Mouse (Mus musculus) hindlimb bud, embryonic 11.5 days (tissue): Measurements from ENCODE around the gene Cmtm8.

Source experiments
- DNase-seq: peaks from one replicate; pipeline ENCODE4 v3.0.0-alpha.2; 2012; ENCODE audit warnings: low read depth, low spot score; ENCODE audit errors: extremely low spot score

Cmtm8 gene

DNA sequence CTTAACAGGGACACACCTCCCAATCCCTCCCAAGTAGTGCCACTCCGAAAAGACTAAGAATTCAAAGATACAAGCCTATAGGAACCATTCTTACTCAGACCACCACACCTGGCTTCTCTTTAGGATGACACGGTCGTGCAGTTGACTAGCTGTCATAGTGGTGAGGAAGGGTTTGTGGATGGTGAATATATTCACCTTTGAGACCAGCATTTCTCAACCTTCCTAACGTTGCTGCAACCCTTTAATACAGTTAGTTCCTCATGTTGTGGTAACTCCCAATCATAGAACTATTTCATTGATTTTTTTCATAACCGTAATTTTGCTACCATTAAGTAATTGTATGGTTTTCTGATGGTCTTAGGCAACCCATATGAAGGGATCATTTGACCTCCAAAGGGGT is 56.8 kb downstream of the Cmtm8 start:
- DNase-seq = no peak

DNA sequence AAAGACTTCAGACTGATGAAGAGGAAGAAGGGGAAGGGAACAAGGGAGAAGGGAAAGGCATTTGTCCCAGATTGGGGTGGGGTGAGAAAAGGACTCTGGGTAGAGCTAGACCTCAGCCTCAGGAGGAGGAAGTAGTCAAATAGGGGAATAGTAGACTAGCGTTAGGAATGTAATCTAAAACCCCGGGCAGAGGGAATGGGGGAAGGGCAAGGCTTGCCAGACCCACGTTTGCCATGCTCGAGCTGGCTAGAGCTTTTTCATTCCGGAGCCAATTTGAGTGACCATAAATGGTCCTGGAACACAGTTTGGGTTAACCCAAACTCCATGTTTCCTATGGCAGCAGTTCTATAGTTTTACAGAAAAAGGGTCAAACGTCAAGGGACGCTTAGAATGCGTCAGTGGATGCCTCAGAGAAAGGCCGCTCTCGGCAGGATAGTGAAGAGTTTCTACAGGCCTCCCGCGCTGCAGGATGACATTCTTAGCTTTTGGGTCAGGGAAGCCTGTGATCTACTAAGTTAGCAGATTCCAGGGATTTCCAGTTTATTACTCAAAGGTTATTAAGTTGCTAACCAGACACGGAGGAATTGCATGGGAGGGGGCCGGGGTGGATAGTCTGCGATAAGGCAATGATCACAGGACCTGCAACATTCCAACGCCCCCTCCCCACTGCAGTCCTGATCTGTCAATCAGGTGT is 58.4 kb downstream of the Cmtm8 start:
- no peak for DNase-seq

DNA sequence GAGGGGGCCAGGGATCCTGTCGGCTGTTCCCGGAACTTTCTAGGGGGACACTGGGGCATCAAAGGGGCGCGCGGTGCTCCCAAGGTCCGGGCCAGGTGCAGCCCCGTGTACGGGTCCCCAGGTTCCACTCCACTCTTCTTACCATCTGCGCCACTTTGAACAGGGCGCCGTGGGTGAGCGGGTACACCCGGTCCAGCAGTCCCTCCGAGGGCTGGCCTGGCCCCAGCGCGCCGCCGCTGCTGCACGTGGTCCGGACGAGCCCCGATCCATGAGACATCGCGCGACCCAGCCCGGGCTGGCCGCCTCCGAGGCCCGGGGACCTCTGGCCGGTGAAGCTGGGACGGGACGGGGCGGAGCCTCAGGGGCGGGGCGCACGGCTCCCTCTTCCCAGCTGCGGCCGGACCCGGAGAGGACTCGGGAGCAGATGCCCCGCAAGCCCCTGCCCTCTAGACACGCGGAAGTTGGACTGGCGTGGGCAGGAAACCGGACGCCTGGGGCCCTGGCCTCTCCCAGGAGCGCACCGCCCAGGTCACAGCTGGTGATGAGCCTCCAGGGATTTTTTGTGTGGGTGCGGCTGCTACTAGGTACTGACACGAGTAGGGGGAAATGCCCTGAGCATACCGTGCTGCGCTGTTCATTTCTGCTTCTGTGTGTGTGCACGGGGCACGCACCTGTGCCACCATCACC is 62.3 kb downstream of the Cmtm8 start, which contains the start of gene Cmtm7:
Gene Cmtm7, minus strand, starts transcription at position 331 of the 687 bp plus-strand sequence.
- no peak for DNase-seq

DNA sequence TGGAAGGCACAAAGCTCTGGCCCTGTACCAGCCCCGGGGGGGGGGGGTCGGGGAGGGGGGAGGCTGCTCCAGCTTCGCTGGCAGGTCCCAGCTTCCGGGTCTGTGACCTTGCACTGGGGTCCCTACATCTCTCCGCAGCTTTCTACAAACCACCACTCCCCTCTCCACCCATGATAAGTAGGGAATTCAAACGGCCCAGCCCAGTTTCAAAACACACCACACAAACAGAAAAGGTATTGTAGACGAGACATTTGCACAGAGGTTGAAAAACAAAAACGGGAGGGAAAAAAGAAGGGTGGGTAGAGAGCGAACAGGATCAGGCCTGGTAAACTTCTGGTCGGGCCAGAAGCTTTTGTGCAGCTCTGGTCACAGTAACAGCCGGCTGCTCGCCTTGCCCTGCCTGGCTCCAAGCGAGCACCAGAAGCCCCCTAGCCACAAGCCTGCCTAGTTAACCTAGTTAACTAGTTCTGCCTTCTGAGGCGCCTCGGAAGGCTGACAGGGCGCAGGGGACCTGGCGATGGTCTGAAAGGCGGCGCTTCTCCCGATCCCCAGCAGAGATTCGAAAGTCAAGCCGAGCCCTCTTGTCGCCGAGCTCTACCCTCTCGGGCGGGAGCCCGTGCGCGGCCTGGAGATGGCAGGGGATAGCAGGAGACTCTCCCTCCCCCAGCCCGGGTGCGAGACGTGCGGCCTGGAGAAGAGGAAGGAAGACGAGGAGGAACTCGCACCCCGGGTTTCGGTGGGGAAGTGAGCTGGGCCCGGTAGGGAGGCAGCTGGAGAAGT is 63.0 kb downstream of the Cmtm8 start:
- DNase-seq = no peak

DNA sequence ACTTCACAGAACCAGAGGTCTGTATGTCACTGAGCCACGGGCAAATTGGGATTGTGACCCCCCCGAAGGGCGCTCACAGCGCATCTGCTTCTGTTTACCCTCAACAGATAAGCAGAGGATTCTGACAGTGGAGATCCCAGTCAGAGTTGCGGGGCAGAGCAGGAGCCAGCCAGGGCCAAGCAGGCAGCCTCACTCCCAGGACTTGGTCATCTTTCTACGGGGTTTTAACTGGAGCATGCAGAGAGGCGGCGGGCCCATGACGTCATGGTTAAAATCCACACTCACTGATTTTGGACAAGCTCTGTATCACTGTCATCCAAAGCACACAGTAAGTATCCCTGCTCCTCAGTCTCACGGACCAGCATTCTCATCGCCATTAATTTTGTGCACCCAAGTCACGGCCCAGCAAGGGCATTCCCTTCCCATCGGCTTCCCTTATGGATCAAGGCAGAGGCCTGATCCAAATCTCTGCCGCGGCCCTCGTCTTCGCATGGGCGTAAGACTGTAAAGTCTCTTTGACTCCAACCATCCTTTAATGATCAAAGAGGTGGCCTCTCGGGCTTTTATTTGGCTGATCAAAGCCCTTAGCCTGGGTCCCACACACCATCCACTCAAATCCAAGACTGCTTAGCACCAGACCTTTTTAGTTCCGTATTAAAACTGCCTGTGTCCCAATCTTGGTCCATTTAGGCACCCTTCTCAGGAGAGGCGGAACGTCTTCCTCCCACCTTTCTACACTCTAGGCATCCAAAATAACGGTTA is 63.8 kb downstream of the Cmtm8 start:
- DNase-seq = no peak

DNA sequence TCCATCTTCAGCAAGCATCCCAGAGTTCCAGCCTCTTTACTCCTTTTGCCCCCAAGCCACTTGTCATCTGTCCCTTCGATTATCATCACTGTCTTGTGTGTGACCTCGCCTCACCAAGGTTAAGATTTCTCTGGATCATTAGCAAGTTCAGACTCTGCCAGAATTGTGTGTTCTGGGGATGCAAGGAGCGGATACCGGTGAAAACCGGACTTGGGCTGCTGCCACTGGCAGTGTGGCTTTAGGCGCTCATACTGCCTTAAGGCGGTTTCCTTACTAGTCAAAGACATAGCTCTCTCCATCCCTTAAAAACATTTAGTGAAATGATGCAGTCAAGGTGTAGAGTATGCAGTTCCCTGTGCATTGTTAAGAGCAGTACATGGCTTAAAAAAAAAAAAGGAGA is 65.1 kb downstream of the Cmtm8 start:
- DNase-seq = no peak

DNA sequence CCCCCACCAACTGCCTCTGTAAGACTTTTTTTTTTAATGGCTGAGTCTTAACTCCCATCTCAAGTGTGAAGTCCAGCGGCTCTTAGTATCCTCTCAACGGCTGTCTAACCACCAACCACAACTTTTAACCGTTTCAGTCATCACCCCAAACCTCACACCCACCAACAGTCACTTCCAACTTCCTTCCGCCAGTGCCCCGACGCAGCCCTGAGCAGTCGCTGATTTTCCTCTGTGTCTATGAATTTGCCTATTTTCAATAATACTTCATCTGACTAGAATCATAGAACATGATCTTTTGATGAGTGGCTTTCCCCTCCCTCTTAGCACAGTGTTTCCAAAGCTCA is 65.9 kb downstream of the Cmtm8 start:
- DNase-seq = no peak

DNA sequence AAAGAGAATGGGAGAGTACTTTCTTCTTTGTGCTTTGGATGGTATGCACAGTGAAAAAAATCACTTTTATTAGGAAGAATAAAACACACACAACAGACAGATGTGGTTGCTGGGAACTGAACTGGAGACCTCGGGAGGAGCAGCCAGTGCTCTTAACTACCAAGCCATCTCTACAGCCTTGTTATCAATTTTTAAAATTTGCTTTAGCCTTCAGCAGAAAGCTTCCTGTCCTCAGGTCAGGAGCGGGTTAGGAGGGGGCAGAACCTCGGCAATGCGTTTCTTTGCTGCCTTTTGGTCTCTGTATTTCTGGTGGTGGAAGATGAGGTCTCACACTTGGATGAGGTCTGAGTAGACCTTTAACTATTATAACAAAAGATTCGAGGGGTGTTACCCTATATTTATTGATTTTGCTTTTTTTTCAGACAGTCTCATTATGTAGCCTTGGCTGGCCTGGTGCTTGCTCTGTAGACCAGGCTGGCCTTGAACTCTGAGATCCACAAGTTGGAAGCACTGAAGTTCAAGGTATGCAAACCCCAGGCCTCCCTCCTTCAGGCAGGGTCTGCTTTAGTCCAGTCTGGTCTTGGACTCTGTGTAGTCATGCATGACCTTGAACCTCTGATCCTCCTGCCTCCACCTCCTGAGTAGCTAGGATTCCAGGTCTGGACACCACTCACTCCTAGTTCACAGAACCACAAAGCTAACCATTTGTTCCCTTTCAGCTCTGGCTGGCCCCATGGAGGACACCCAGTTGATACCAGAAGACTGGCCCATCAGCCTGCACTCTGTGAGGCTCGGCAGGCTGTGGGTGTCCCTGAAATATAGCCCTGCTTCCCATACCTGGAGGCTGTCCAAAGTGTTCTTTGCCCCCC is 66.5 kb downstream of the Cmtm8 start:
- DNase-seq = no peak

DNA sequence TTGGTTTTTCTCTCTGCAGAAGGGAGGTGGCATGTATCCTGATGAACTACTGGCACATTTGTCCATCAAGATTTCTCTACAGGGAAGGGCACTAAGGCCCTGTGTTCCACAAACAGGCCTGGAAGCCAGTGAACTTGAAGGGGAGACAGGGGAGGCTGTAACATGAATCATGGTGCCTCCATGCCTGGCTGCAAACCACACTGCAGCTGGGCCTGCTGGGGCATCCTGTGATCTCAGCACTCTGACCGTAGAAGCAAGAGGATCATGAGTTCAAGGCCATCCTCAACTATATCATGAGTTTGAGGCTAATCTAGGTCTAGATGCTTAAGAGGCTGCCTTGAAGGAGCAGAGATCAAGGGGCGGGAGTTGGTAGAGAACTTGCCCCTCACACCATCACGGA is 67.6 kb downstream of the Cmtm8 start:
- no peak for DNase-seq

DNA sequence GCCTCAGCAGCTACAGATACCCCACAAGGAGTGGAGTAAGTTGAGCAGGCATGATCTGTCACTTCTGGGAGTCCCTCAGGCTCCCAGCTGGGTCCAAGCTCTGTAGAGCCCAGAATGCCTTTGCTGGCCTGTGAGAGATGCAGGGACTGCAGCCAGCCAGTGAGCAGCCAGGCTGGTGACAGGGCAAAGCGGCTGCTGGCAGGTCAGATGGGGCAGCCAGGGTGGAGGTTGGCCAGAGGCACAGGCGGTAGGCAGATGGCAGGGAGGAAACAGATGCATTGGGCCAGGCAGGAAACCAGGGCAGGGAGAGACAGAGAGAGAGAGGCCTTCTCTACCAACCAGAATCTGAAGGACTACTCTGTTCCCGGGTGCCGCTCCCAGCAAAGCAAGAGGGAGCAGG is 68.7 kb downstream of the Cmtm8 start:
- no peak for DNase-seq

DNA sequence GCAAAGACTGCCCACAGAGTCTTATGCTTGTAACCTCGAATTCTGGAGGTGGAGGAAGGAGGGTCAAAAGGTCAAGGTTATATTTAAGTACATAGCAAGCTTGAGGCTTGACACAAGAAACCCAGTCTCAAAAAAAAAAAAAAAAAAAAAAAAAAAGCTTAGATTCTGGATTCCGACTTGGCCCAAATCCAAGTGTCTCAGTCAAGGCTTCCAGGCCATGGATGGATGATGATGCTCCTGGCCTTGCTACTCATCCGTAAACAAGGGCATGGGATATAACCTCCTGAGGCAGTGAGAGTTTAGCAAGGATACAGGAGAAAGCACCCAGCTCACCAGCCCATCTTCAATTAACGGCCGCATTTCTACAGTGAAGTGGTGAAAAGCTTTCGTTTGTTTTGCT is 69.3 kb downstream of the Cmtm8 start:
- DNase-seq = no peak

DNA sequence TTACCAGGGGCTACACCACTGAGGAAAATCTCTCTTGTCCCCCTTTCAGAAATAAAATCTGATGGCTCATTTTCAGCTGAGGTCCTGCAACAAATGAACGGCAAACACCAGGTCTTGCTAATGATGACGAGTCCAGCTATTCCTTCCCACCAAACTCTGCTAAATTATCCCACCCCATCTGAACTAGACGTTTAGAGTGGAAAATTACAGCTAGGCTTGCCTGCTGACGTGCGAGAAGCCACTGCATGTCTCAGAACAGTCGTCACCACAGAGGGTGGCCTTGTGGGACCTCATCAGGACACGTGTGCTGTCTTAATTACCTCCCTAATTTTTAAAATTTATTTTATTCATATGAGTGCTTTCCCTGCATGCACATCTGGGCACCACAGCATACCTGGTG is 72.4 kb downstream of the Cmtm8 start:
- DNase-seq = no peak

DNA sequence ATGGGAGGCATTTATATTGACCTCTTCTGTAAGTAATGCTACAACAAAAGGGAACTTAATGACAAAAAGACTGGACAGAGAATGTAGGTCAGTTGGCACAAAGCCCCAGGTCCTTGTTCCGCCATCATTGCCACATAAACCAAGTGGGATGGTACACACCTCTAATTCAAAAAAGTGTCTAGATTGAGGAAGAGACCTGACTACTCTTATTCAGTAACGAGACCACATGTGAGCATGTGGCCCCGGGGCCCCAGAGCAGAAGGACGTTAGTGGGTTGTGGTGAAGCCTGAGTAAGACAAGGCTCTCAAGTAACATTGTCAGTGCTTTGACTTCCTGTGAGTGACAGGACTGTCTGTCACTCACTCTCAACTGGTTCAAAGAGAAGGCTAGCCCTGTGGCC is 73.7 kb downstream of the Cmtm8 start:
- DNase-seq = no peak

DNA sequence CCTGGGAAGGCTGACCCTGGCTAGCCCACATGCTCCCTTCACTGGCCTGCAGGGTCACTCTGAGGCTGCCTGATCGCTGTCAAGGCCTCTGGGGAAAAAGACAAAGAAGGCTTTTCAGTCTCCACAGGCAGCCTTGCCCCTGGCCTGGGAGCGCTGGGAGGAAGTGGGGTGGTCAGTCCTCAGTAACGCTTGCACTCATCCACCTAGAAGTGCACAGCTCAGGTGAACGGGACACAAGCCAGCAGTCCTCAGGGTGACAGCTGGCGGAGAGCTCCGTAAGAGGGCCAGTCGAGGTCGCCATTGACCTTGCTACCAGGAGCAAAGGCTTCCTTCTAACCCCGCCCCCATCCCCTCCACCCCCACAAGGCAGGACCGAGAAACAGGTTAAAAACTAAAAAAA is 75.9 kb downstream of the Cmtm8 start:
- no peak for DNase-seq

DNA sequence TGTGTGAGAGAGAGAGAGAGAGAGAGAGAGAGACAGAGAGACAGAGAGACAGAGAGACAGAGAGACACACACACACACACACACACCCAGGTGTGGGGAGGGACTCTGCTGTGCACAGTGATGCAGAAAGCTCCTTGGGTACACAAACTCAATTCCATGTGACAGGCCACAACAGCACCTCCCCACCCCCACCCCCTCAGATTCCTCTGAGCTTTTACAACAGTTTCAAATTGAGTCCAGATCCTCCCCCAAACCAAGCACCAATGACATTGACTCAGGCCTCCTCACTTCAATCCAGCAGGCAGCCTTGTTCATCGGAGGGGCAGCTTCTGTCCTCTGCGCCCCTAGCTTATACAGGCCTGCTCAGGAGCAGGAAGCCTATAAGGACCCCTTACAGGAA is 76.4 kb downstream of the Cmtm8 start:
- DNase-seq = no peak

DNA sequence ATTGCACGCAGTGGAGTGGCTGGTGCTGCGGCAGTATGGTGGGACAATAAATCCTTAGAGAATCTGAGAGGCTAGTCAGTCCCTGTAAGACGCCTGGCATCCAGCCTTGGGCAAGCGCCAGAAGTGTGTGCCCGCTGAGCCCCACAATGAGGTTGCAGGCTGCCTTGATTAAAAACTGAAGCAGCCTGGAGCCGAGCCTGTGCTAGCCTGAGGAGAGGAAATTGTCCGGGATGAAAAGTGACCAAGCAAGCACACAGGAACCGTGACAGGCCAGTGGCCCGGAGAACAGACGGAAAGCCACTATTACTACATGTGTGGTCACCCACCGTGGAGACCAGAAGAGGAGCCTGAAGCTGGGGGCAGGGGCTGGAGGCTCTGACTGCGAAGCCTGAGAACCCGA is 76.9 kb downstream of the Cmtm8 start:
- no peak for DNase-seq

DNA sequence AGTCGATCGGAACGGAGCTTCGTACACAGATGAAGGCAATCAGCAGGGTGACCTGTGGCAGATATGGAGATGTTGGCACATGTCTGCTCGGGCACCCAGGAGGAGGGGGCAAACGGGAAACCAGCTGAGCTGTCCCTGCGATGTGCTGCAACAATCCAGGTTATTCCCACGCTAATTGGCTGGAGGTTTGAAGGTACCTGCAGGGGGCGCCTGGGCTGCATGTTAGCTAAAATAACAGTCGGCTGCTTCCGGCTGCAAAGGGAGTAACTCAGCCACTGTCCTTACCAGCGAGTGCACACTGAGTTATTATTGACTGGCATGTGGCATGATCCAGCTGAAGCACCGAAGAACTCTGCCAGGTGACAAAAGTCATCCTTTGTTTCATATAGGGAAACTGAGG is 80.6 kb downstream of the Cmtm8 start:
- no peak for DNase-seq

DNA sequence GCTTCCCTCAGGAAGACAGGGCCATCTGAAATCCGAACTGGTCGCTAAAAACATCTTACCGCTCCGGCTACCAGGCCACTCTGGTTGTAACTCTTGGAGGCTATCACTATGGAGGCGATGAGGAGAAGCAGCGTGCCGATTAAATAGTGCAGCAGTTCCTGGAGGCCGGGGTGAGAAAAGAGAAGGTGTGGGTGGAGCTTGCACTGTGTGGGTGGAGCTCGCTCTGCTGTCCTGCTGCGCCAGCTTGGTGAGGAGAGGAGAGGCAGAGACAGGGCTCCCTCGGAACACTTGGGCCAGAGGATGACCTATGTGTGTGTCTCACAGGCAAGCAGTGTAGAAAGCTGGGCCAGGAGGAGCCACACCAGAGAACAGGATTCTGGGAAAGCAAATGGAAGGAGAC is 82.1 kb downstream of the Cmtm8 start:
- DNase-seq = no peak

DNA sequence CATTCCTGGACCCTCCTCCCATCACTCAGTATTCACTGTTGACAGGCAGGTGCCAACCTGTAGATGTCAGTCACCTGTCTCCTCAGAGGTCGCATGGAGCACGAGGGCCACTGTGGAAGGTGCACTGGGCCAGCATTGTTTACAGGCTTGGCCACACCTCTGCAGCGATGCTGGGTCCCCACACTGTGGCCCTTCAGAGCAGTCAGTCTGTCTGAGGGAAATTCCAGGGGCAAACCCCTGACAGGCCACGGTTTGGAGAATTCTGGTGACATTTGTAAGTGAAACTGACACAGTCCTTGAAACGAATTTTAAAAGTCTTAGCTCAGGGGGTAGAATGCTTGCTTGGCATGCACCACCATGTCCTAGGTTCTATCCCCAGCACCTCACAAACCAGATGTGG is 83.6 kb downstream of the Cmtm8 start:
- DNase-seq = no peak

DNA sequence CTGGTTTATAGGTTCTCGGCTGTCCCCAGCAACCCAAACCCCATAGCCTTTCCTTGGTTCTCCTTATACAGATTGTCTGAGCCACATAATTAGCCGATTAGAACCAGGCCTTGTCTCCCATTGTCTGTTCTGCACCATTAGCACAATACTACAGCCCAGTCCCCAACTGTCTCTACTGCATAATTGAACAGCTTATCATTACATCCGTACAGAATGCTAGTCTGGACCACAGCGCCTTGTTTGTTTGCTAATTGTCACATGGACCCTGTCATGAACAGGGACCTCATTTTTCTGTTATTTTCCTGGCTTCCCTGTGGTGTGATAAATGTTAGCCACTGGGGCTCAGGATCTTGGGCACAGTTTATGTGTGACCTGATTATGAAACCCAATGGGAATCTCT is 84.1 kb downstream of the Cmtm8 start:
- DNase-seq = no peak

DNA sequence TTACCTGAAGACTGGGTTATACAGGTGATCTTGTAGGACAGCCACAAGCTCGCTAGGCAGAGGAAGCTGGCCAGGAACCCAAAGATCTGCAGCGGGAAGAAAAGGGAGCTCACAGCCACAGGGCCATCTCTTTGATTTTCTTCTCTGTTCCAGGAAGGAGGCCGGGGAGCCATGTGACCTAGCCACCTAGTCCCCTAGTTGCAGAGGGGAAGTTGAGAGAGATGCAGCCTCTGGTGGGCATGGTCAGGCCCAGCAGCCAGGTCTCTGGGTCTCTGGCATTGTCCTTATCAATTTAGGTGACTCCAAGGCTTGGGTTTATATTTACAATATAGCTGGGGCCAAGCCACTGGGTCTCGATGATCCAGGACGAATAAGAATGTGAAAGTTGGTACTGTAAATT is 85.2 kb downstream of the Cmtm8 start:
- DNase-seq = no peak
